Mouse (Mus musculus): ENCODE results near the gene Ube2c. TPM values are rescaled to one million over a fixed set of nuclear protein-coding genes. Genes with fewer than 3 reads are reported as not detected.

The Ube2c gene
- total and polyA plus RNA-seq, 3 experiments: 177 to 365 (median 257) TPM

GRCm38 (mm10) chr2:164745843-164746479, 23.7 kb upstream of the Ube2c start, which contains the start of the genes Wfdc3 and Dnttip1:
Gene Wfdc3 (minus strand): TSS chr2:164745931.
Gene Dnttip1 (plus strand): TSS chr2:164745983.
- H3K4me1 ChIP-seq (ENCODE audit: control insufficient read depth in 1 of 2, insufficient read depth in 2 of 2, low read length in 2 of 2): peaks cover 7 to 22% of the 10 kb centered on the region in 2 experiments
- peak within 1 kb of the TSS; percentile 67 for H3K27ac ChIP-seq (ENCODE audit: control insufficient read depth, low read depth, low read length)
- TF ChIP-seq USF1 (IDR thresholded peaks at IDR 0.05; ENCODE audit: low read depth, low read length) (peak; percentile 67), TBP (IDR thresholded peaks at IDR 0.05; ENCODE audit: low read depth, low read length) (0 out of 2 replicates have a peak, but pooled peaks have one; percentile 8), NRF1 (IDR thresholded peaks at IDR 0.05; ENCODE audit: insufficient read depth, low read depth, low read length, poor library complexity, severe bottlenecking) (peak; percentile 89), EP300 (IDR thresholded peaks at IDR 0.05; ENCODE audit: low read depth in 1 of 2, low read length in 2 of 2) (no peak), POLR2A (IDR thresholded peaks at IDR 0.05; ENCODE audit: control insufficient read depth in 1 of 2, insufficient read depth in 1 of 2, low read depth in 1 of 2, low read length in 2 of 2, poor library complexity in 1 of 2) (peak; percentile 52 to 65; a peak in 3 of 4 replicates), MXI1 (IDR thresholded peaks at IDR 0.05; ENCODE audit: low read depth, low read length) (peak; percentile 95), CTCF (IDR thresholded peaks at IDR 0.05 in 2 of 3, conservative IDR thresholded peaks at IDR 0.05 in 1 of 3; ENCODE audit: control insufficient read depth in 1 of 3, insufficient read depth in 1 of 3, low read depth in 2 of 3, low read length in 3 of 3, poor library complexity in 1 of 3, severe bottlenecking in 1 of 3) (0 out of 6 replicates have a peak, but pooled peaks of 1 of the 3 experiments have one; percentile 3), POLR2AphosphoS5 (IDR thresholded peaks at IDR 0.05; ENCODE audit: borderline replicate concordance, low read depth, low read length) (no peak), RCOR1 (IDR thresholded peaks at IDR 0.05; ENCODE audit: low read depth, low read length) (no peak), NELFE (IDR thresholded peaks at IDR 0.05; ENCODE audit: low read depth, low read length) (peak; percentile 62), MYB (IDR thresholded peaks at IDR 0.05; ENCODE audit: low read depth, low read length) (0 out of 2 replicates have a peak, but pooled peaks have one; percentile 35), HCFC1 (IDR thresholded peaks at IDR 0.05; ENCODE audit: low read depth, low read length) (peak; percentile 89), SIN3A (IDR thresholded peaks at IDR 0.05; ENCODE audit: low read length) (peak; percentile 97), ZNF384 (IDR thresholded peaks at IDR 0.05; ENCODE audit: low read depth, low read length) (no peak), ELF1 (IDR thresholded peaks at IDR 0.05; ENCODE audit: low read depth, low read length) (peak; percentile 93), ETS1 (IDR thresholded peaks at IDR 0.05; ENCODE audit: low read depth, low read length) (0 out of 2 replicates have a peak, but pooled peaks have one; percentile 16), MEF2A (IDR thresholded peaks at IDR 0.05; ENCODE audit: extremely low read depth, insufficient replicate concordance, low read depth, low read length, poor library complexity, severe bottlenecking) (no peak)
- H3K9ac ChIP-seq (ENCODE audit: control insufficient read depth, low read depth, low read length, poor library complexity, severe bottlenecking): peak within 1 kb of the TSS; percentile 90
- H3K27me3 ChIP-seq (ENCODE audit: control insufficient read depth in 1 of 2, insufficient read depth in 2 of 2, low read length in 2 of 2): no peaks in the 10 kb centered on the region
- peak within 1 kb of the TSS; percentile 83 to 89 for H3K4me3 ChIP-seq (ENCODE audit: control insufficient read depth in 1 of 2, insufficient read depth in 1 of 2, low read depth in 2 of 2, low read length in 2 of 2)
- peaks cover 18% of the 10 kb centered on the region for H3K79me2 ChIP-seq (ENCODE audit: control insufficient read depth, insufficient read depth, low read length, poor library complexity)
- H3K9me3 ChIP-seq (replicated peaks; ENCODE audit: insufficient read depth, low read length): no peaks in the 10 kb centered on the region
- peaks cover 7 to 13% of the 10 kb centered on the region in 2 experiments; a peak in 3 of 4 replicates for H3K36me3 ChIP-seq (ENCODE audit: control insufficient read depth in 1 of 2, insufficient read depth in 2 of 2, low read length in 2 of 2)
- peak; percentile 93 for DNase-seq (ENCODE audit: low read depth, low spot score)

- Histone ChIP-seq H3K27ac (ENCODE audit: control insufficient read depth, low read depth, low read length) (no peak overlapping the region), H3K4me3 (ENCODE audit: control insufficient read depth in 1 of 2, insufficient read depth in 1 of 2, low read depth in 2 of 2, low read length in 2 of 2) (peak overlapping the region; percentile 83 to 89), H3K4me1 (ENCODE audit: control insufficient read depth in 1 of 2, insufficient read depth in 2 of 2, low read length in 2 of 2) (peaks cover 7 to 22% of the 10 kb centered on the region in 2 experiments), H3K9ac (ENCODE audit: control insufficient read depth, low read depth, low read length, poor library complexity, severe bottlenecking) (peak overlapping the region; percentile 90), H3K27me3 (ENCODE audit: control insufficient read depth in 1 of 2, insufficient read depth in 2 of 2, low read length in 2 of 2) (no peaks in the 10 kb centered on the region), H3K79me2 (ENCODE audit: control insufficient read depth, insufficient read depth, low read length, poor library complexity) (peaks cover 18% of the 10 kb centered on the region), H3K36me3 (ENCODE audit: control insufficient read depth in 1 of 2, insufficient read depth in 2 of 2, low read length in 2 of 2) (peaks cover 12 to 13% of the 10 kb centered on the region in 2 experiments), H3K9me3 (replicated peaks; ENCODE audit: insufficient read depth, low read length) (no peaks in the 10 kb centered on the region)
- TF ChIP-seq NRF1 (IDR thresholded peaks at IDR 0.05; ENCODE audit: insufficient read depth, low read depth, low read length, poor library complexity, severe bottlenecking) (no peak), USF1 (IDR thresholded peaks at IDR 0.05; ENCODE audit: low read depth, low read length) (no peak), KAT2A (conservative IDR thresholded peaks at IDR 0.05; ENCODE audit: low read depth, low read length) (no peak), ZC3H11A (IDR thresholded peaks at IDR 0.05; ENCODE audit: low read depth, low read length) (no peak), TCF12 (IDR thresholded peaks at IDR 0.05; ENCODE audit: low read depth, low read length) (no peak), CHD2 (IDR thresholded peaks at IDR 0.05; ENCODE audit: low read length) (no peak)
- DNase-seq (ENCODE audit: low read depth, low spot score): no peak
Observed at GRCm38 (mm10) chr2:164746693-164747092, 23.0 kb upstream of the Ube2c start.

Measured in MEL (cell line).